Mouse (Mus musculus) natural killer cell, adult 2 months (primary cell): ENCODE measurements around the gene Tas2r102.

Experiments
- DNase-seq, 2 experiments: peaks; one replicate each; pipeline ENCODE4 v3.0.0; 2022; ENCODE audit warnings: low spot score in 2 of 2

Tas2r102 gene

DNA sequence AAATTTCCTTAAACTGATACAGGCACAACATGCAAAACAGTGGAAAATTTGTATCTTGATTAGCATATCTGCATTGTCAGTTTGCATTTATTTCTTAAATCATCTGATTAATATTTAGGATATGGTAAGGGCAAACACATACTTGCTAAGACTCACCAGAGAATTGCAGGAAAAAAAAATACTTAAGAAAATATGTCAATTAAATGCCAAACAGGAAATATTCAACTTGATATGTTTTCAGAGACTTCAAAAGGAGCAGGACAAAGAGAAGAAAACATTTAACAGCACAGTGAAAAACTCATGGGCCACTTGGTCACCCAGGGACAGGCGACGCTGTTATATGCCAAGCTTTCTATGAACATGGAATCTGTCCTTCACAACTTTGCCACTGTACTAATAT is at the start of gene Tas2r102:
Tas2r102 (plus strand) TSS at position 301 of the 400 bp plus-strand sequence.
- no peak for DNase-seq

DNA sequence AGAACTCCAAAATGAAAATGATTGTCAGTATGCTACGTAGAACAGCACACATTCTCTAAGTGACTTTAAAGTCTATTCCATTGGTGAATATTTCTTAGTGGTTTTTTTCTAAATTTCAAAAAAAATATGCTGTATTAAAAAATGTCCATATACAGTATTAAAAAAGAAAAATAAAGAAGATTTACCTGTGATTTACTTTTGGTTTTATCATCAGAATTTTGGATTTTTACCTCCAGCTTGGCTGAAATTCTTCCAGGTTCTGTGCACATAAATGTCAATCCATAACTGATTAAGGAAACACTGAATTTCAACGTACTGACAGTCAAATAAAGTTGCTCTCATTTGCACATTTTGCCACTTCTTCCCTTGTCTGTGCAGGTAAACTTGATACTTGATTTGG is 24.0 kb upstream of the Tas2r102 start, which contains the start of gene Tas2r115:
Tas2r115 (minus strand) TSS at position 101 of the 400 bp plus-strand sequence.
- no peak for DNase-seq

DNA sequence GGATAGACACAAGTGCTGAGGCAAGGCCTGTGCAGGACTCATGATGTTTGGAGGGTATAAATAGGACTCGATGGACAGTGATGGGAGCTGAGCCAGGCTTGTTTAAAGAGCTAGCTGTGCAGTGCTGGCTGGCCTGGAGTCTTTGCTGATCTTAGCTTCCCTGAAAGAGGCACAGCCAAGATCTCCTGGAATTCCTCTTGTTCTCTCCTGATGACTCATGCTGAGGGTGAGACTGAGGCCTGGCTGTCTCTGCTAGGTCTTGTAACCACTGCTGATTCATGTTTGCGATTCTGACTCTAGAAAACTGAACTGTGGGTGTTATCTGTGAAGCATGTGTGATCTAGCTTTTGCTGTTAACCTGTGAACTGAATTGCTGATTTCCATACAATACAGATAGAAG is 11.7 kb upstream of the Tas2r102 start:
- no peak for DNase-seq

DNA sequence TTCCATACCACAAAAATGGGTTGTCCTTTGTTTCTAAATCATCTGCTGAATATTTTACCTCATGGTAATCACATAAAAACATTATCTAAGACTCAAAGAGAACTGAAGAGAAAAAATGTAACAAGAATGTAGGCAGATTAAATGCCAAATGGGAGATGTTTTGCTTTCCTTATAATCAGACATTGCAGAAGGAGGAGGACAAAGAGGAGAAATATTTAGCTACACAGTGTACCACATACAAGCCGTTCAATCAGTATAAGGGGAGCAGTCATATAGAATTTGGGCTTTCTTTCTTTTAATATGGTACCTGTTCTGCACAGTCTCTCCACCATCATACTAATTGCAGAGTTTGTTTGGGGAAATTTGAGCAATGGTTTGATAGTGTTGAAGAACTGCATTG is 7.5 kb upstream of the Tas2r102 start, which contains the start of gene Tas2r124:
Tas2r124 (plus strand) TSS at position 301 of the 400 bp plus-strand sequence.
- no peak for DNase-seq

DNA sequence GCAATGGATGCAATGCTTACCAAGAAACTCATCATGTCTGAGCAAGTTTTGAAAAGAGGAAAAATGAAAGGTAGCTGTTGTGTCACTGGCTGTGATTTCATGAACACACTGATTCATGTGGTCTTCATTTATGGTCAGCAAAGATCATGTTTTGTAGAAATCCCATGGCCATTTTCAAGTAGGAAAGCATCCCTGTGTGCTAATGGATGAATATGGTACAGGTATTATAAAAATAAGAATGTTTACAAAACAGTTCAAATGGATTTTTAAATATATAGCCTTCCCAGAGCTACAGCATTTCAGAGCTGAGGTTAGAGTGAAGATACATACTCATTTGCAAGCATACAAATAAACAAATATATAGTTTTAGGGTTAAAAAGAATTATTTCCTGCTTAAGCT is 16.1 kb downstream of the Tas2r102 start, which contains the start of gene Tas2r136:
Tas2r136 (minus strand) TSS at position 101 of the 400 bp plus-strand sequence.
- no peak for DNase-seq

DNA sequence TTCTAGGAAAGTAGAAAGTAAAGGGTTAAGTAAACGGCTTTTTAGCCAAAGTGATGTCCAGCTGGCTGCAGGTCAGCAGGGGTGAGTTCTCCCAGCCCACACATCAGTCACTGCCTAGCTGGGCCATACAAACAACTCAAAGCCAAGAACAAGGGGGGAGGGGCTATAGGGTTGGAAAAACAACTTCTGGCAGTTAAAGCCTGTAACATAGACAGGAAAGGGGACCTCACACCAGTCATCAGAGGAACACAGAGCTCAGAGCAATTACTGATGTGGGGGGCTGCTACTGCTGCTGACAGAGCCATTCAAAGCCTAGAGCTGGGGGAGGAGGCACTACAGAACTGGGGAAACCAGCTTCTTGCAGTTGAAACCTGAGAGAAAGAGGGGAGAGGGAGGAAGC is 33.5 kb downstream of the Tas2r102 start:
- DNase-seq = no peak

DNA sequence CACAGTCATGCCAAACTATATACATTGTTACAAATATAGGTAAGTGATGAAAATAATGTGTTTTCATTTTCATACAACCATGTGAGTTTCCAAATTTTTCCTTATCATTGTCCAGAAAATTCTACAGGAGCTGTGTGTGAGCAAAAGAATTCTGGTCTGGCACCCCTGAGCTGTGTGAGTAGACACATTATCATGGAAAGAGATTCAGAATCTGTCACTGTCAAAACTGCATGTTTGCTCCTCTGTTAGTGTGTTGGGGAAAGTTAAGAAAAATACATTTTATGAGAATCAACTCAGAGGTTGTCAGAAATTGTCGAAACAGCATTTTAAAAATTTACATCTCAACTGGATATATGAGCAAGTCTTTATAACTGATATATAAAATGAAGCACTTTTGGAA is 40.6 kb downstream of the Tas2r102 start, which contains the start of gene Tas2r117:
Tas2r117 (plus strand) TSS at position 301 of the 400 bp plus-strand sequence.
- no peak for DNase-seq
